Mouse (Mus musculus): Measurements from ENCODE around the gene Spire2.
A peak's percentile ranks its signal among the peaks of the same experiment; 100 is the strongest.

Spire2 gene

DNA sequence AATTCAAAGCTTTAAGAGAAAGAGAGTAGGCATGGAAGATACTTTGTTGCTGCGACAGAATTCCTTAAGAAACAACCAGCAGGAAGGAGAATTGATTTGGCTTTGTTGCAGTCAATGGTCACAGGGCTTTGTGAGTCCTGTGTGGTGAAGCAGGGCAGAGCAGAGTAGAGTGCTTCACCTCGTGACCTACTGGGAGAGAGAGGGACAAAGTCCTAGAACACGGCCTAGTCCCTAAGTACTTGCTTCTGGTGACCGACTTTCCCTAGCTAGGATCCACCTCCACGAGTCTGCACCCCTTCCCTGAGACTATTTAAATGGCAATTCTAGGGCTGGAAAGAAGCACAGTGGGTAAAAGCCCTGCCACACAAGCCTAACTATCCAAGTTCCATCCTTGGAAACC, 2.6 kb upstream of the Spire2 start:
- Histone ChIP-seq H3K36me3 (ENCODE audit: insufficient read depth, low read length) (no peaks in the 10 kb centered on the region), H3K4me1 (replicated peaks; ENCODE audit: low read depth, low read length) (peaks cover 53% of the 10 kb centered on the region), H3K9me3 (ENCODE audit: low read length) (no peaks in the 10 kb centered on the region), H3K27me3 (ENCODE audit: insufficient read depth, low read length) (0 out of 2 replicates have a peak, but pooled peaks cover 2% of the 10 kb centered on the region), H3K4me3 (replicated peaks; ENCODE audit: low read length) (no peak overlapping the region)
- no peak for TF ChIP-seq POU5F1 (IDR thresholded peaks at IDR 0.05; ENCODE audit: borderline replicate concordance, low read length)

DNA sequence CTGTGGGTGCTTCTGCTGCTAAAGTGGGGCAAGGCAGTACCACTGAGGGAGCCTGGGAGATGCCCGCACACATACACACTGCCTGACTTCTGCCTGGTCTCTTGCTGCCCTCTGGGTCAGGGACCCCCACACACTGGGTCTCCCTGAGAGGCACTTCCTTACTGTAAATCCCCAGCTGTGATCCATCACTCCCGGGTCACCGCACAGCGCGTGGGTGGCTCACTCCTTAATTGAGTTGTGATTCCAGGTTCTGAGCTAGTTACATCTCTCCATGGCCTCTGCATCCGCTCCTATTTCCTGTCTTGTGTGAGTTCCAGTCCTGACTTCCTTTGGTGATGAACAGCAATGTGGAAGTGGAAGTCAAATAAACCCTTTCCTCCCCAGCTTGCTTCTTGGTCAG, 1.8 kb upstream of the Spire2 start:
- no peak for TF ChIP-seq CTCF (conservative IDR thresholded peaks at IDR 0.05; ENCODE audit: low read length)
- no peak for TF ChIP-seq NANOG (IDR thresholded peaks at IDR 0.05; ENCODE audit: borderline replicate concordance, low read length)
- TF ChIP-seq POU5F1 (IDR thresholded peaks at IDR 0.05; ENCODE audit: borderline replicate concordance, low read length) = no peak
- H3K4me1 ChIP-seq (replicated peaks; ENCODE audit: low read depth, low read length) = peaks cover 55% of the 10 kb centered on the region
- no peaks in the 10 kb centered on the region for H3K9me3 ChIP-seq (ENCODE audit: low read length)
- no peak overlapping the region for H3K4me3 ChIP-seq (replicated peaks; ENCODE audit: low read length)
- H3K27me3 ChIP-seq (ENCODE audit: insufficient read depth, low read length) = 0 out of 2 replicates have a peak, but pooled peaks cover 2% of the 10 kb centered on the region
- no peaks in the 10 kb centered on the region for H3K36me3 ChIP-seq (ENCODE audit: insufficient read depth, low read length)

DNA sequence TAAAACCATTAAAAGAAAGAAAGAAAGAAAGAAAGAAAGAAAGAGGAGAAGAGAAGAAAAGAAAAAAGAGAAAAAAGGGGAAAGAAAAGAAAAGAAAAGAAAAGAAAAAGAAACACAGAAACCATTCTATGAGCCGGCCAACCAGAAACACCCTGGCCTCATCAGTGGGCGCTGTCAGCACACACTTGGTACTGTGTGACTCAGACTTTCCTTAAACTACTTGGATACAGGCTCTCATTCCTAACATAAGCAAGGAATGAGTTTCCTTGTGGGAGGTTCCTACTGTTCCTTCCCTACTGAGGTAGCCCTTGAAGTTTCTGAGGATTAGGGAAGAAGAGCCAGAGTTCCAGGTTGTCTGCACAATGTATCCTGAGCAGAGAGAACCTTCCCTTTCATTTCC, 1.2 kb upstream of the Spire2 start:
- no peak overlapping the region for H3K4me3 ChIP-seq (replicated peaks; ENCODE audit: low read length)
- peaks cover 56% of the 10 kb centered on the region for H3K4me1 ChIP-seq (replicated peaks; ENCODE audit: low read depth, low read length)
- H3K36me3 ChIP-seq (ENCODE audit: insufficient read depth, low read length) = no peaks in the 10 kb centered on the region
- H3K27me3 ChIP-seq (ENCODE audit: insufficient read depth, low read length) = 0 out of 2 replicates have a peak, but pooled peaks cover 2% of the 10 kb centered on the region
- H3K9me3 ChIP-seq (ENCODE audit: low read length) = no peaks in the 10 kb centered on the region
- no peak for TF ChIP-seq NANOG (IDR thresholded peaks at IDR 0.05; ENCODE audit: borderline replicate concordance, low read length)
- TF ChIP-seq POU5F1 (IDR thresholded peaks at IDR 0.05; ENCODE audit: borderline replicate concordance, low read length) = no peak
- no peak for TF ChIP-seq CTCF (conservative IDR thresholded peaks at IDR 0.05; ENCODE audit: low read length)

DNA sequence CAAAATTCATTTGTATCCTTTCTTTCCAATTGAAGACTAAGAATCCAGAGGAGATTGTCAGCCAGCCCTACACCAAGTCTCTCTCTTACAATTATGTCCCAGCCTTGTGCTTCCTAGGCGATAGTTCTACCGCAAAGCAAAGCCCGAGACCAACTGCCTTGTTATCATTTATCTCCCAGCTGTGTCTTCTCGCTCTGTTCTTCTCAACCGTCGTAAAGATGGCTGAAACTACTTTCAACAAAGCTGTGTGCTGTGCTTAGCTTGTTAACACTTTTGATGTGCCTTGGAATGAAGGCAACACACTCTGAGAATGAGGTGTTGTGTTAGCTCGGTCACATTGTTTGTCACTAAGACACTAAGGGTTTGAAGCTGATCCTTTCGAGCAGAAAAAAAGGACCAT, 703 bp upstream of the Spire2 start:
- Histone ChIP-seq H3K4me1 (replicated peaks; ENCODE audit: low read depth, low read length) (peaks cover 61% of the 10 kb centered on the region), H3K9me3 (ENCODE audit: low read length) (no peaks in the 10 kb centered on the region), H3K36me3 (ENCODE audit: insufficient read depth, low read length) (no peaks in the 10 kb centered on the region), H3K27me3 (ENCODE audit: insufficient read depth, low read length) (0 out of 2 replicates have a peak, but pooled peaks cover 2% of the 10 kb centered on the region), H3K4me3 (replicated peaks; ENCODE audit: low read length) (peak overlapping the region; percentile 86)
- TF ChIP-seq POU5F1 (IDR thresholded peaks at IDR 0.05; ENCODE audit: borderline replicate concordance, low read length) (no peak), CTCF (conservative IDR thresholded peaks at IDR 0.05; ENCODE audit: low read length) (no peak), NANOG (IDR thresholded peaks at IDR 0.05; ENCODE audit: borderline replicate concordance, low read length) (no peak)

DNA sequence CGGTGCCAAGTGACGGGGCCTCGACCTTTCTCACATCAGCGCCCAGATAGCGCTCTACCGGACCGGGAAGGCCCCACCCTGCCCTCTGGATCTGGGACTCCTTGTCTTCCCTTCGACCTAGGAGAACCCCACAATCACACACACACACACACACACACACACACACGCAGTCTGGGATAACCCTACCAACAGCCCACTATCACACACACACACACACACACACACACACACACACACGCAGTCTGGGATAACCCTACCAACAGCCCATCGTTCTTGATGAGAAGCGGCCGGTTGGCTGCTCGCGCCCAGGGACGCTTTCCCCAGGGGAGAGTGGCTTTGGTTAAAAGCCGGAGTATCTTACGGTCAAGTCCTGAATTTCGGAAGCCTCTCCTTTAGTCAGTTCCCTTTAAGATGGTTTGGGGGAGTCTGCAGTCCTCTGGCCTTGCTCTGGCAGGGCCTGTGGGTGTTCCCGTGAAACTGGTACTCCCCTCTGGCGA, 626 bp downstream of the Spire2 start:
- Histone ChIP-seq H3K36me3 (ENCODE audit: insufficient read depth, low read length) (no peaks in the 10 kb centered on the region), H3K9me3 (ENCODE audit: low read length) (no peaks in the 10 kb centered on the region)

DNA sequence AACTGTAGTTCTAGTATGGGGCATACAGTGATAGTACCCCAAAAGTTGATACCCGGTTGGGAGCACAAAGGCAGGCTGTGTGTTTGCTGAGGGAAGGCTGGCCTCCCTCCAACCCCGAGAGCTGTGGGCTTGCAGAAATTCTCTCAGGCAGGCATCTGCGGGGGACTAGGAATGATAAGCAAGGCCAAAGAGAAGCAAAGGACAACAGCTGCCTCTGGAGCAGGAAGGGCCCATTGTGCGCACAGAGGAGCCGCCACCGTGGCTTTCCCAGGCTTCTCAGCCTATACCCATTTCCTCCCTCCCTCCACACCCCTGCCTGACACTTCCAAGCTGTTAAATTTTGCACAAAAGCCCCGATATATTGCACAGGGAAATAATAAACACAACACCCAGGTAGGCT, 1.4 kb downstream of the Spire2 start:
- Histone ChIP-seq H3K9me3 (ENCODE audit: low read length) (no peaks in the 10 kb centered on the region), H3K36me3 (ENCODE audit: insufficient read depth, low read length) (no peaks in the 10 kb centered on the region), H3K27me3 (ENCODE audit: insufficient read depth, low read length) (no peaks in the 10 kb centered on the region), H3K4me3 (replicated peaks; ENCODE audit: low read length) (peak overlapping the region; percentile 86), H3K4me1 (replicated peaks; ENCODE audit: low read depth, low read length) (peaks cover 76% of the 10 kb centered on the region)
- TF ChIP-seq CTCF (conservative IDR thresholded peaks at IDR 0.05; ENCODE audit: low read length) (no peak), POU5F1 (IDR thresholded peaks at IDR 0.05; ENCODE audit: borderline replicate concordance, low read length) (no peak)

More for the DNA sequence above, 626 bp downstream of the Spire2 start:
- peaks cover 69% of the 10 kb centered on the region for H3K4me1 ChIP-seq (replicated peaks; ENCODE audit: low read depth, low read length)
- H3K27me3 ChIP-seq (ENCODE audit: insufficient read depth, low read length) = no peaks in the 10 kb centered on the region
- H3K4me3 ChIP-seq (replicated peaks; ENCODE audit: low read length) = peak overlapping the region; percentile 86
- no peak for TF ChIP-seq NANOG (IDR thresholded peaks at IDR 0.05; ENCODE audit: borderline replicate concordance, low read length)
- no peak for TF ChIP-seq POU5F1 (IDR thresholded peaks at IDR 0.05; ENCODE audit: borderline replicate concordance, low read length)
- TF ChIP-seq CTCF (conservative IDR thresholded peaks at IDR 0.05; ENCODE audit: low read length) = no peak

DNA sequence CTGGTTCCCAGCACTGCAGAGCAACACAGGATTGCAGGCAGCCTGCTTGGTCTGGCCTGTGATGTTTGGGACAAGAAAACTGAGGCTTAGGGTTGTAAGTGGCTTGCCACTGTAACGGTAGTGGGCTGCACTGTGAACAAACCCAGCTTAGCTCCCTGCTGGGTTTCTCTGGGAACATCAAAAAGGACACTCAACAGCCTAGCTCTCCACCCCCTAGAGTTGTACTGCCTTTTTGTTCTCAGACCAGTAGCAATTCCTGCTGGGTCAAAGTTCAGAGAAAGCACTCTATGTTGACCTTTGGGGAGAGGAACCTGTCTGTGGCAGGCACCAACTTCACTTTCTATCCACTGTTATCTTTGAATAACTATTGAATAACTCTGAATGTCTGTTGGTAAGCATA, 2.0 kb downstream of the Spire2 start:
- TF ChIP-seq NANOG (IDR thresholded peaks at IDR 0.05; ENCODE audit: borderline replicate concordance, low read length) (peak; percentile 32; the same call in 1 of the 2 replicates), CTCF (conservative IDR thresholded peaks at IDR 0.05; ENCODE audit: low read length) (no peak), POU5F1 (IDR thresholded peaks at IDR 0.05; ENCODE audit: borderline replicate concordance, low read length) (no peak)
- H3K4me1 ChIP-seq (replicated peaks; ENCODE audit: low read depth, low read length) = peaks cover 82% of the 10 kb centered on the region
- peak overlapping the region; percentile 86 for H3K4me3 ChIP-seq (replicated peaks; ENCODE audit: low read length)
- no peaks in the 10 kb centered on the region for H3K9me3 ChIP-seq (ENCODE audit: low read length)
- H3K27me3 ChIP-seq (ENCODE audit: insufficient read depth, low read length) = no peaks in the 10 kb centered on the region
- H3K36me3 ChIP-seq (ENCODE audit: insufficient read depth, low read length) = no peaks in the 10 kb centered on the region

DNA sequence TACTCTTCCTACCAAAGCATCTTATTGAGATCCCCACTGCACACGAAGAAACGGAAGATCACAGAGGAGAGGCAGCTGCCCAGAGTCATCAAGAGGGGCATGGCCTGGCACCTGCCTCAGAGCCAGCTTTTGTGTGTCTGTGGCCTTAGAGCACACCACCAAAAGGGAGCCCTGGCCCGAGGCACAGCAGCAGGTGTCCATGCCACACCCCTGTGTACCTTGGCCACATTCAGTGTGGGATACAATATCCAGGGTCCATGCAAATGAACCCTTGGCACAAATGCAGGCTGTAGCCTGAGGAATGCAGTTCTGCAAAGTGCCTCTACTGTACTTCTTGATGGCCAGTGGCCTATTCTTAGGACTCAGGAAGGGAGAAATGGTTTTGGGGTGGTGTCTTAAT, 5.0 kb downstream of the Spire2 start:
- Histone ChIP-seq H3K4me3 (replicated peaks; ENCODE audit: low read length) (peak overlapping the region; percentile 46), H3K4me1 (replicated peaks; ENCODE audit: low read depth, low read length) (peaks cover 79% of the 10 kb centered on the region), H3K27me3 (ENCODE audit: insufficient read depth, low read length) (no peaks in the 10 kb centered on the region), H3K36me3 (ENCODE audit: insufficient read depth, low read length) (no peaks in the 10 kb centered on the region), H3K9me3 (ENCODE audit: low read length) (no peaks in the 10 kb centered on the region)
- TF ChIP-seq POU5F1 (IDR thresholded peaks at IDR 0.05; ENCODE audit: borderline replicate concordance, low read length) (no peak), NANOG (IDR thresholded peaks at IDR 0.05; ENCODE audit: borderline replicate concordance, low read length) (no peak), CTCF (conservative IDR thresholded peaks at IDR 0.05; ENCODE audit: low read length) (no peak)

DNA sequence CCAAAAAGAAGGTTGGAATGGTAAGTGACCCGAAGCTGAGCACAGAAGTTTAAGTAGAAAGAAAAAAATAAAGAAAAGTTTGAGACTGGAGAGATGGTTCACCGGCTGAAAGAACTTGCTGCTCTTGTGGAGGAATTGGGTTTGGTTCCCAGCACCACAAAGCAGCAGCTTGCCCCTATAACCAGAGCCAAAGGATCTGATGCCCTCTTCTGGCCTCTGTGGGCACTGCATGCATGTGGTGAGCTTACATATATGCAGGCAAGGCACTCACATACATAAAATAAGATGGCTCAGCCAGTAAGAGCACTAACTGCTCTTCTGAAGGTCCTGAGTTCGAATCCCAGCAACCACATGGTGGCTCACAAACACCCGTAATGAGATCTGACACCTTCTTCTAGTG, 7.6 kb downstream of the Spire2 start:
- peaks cover 82% of the 10 kb centered on the region for H3K4me1 ChIP-seq (replicated peaks; ENCODE audit: low read depth, low read length)
- no peaks in the 10 kb centered on the region for H3K9me3 ChIP-seq (ENCODE audit: low read length)
- TF ChIP-seq CTCF (conservative IDR thresholded peaks at IDR 0.05; ENCODE audit: low read length) (peak; percentile 30; the same call in 1 of the 2 replicates), NANOG (IDR thresholded peaks at IDR 0.05; ENCODE audit: borderline replicate concordance, low read length) (no peak)
- H3K36me3 ChIP-seq (ENCODE audit: insufficient read depth, low read length) = no peaks in the 10 kb centered on the region
- no peaks in the 10 kb centered on the region for H3K27me3 ChIP-seq (ENCODE audit: insufficient read depth, low read length)
- no peak overlapping the region for H3K4me3 ChIP-seq (replicated peaks; ENCODE audit: low read length)

All from E14TG2a.4 (cell line).